Mouse (Mus musculus) heart, embryonic 14.5 days (tissue): ENCODE data around the gene Usp53. TPM values are rescaled to one million over a fixed set of nuclear protein-coding genes. Genes with fewer than 3 reads are reported as not detected.

ENCODE experiments used
- ATAC-seq: fragments of 200-750 bp; cut with Nextera tagmentation; 2 replicates; pipeline ENCODE4 v1.8.0; 2017; ENCODE audit warnings: low read depth, moderate TSS enrichment; ENCODE audit not compliant: insufficient number of reproducible peaks, insufficient read depth, low FRiP score
- H3K27ac ChIP-seq, 2 experiments: fragments of 200-500 bp in 1 of 2; fragments of 300-500 bp in 1 of 2; sonication (generic) in 1 of 2; replicated peaks in 1 of 2; 2 replicates each; pipeline ENCODE4 v1.5.1; 2012 to 2014; ENCODE audit warnings: low read depth in 2 of 2, low read length in 2 of 2, control low read depth in 1 of 2, mild to moderate bottlenecking in 1 of 2, mixed read lengths in 1 of 2; ENCODE audit not compliant: control insufficient read depth in 1 of 2, insufficient read depth in 1 of 2
- H3K27me3 ChIP-seq: fragments of 300-500 bp; sonication (generic); 2 replicates; pipeline ENCODE4 v1.6.1; 2014; ENCODE audit warnings: mild to moderate bottlenecking, low read length, control low read depth; ENCODE audit not compliant: control insufficient read depth, insufficient read depth
- H3K36me3 ChIP-seq: fragments of 300-500 bp; sonication (generic); 2 replicates; pipeline ENCODE4 v1.6.1; 2014; ENCODE audit warnings: mild to moderate bottlenecking, control low read depth, low read length, mixed read lengths; ENCODE audit not compliant: control insufficient read depth, insufficient read depth
- H3K4me1 ChIP-seq, 2 experiments: fragments of 200-500 bp in 1 of 2; fragments of 300-500 bp in 1 of 2; sonication (generic) in 1 of 2; 2 replicates each; pipeline ENCODE4 v1.6.1; 2012 to 2014; ENCODE audit warnings: low read length in 2 of 2, control low read depth in 1 of 2, mixed read lengths in 1 of 2; ENCODE audit not compliant: control insufficient read depth in 2 of 2, insufficient read depth in 2 of 2
- H3K4me2 ChIP-seq: fragments of 300-500 bp; sonication (generic); 2 replicates; pipeline ENCODE4 v1.6.1; 2014; ENCODE audit warnings: mild to moderate bottlenecking, low read length
- H3K4me3 ChIP-seq, 2 experiments: fragments of 200-500 bp in 1 of 2; fragments of 300-500 bp in 1 of 2; sonication (generic) in 1 of 2; 2 replicates each; pipeline ENCODE4 v1.5.1; 2012 to 2014; ENCODE audit warnings: low read length in 2 of 2, mild to moderate bottlenecking in 2 of 2, control low read depth in 1 of 2, low read depth in 1 of 2, moderate library complexity in 1 of 2; ENCODE audit not compliant: control insufficient read depth in 1 of 2, insufficient read depth in 1 of 2
- H3K9ac ChIP-seq: fragments of 300-500 bp; sonication (generic); 2 replicates; pipeline ENCODE4 v1.6.1; 2014; ENCODE audit warnings: mild to moderate bottlenecking, low read length
- H3K9me3 ChIP-seq: fragments of 300-500 bp; sonication (generic); 2 replicates; pipeline ENCODE4 v1.6.1; 2016; ENCODE audit warnings: low read length, control low read depth; ENCODE audit not compliant: control insufficient read depth
- WGBS: fragments of 180-500 bp; shearing (Covaris S2); extraction: QIAGEN DNeasy Blood & Tissue Kit; methylation state at CpG from one replicate; pipeline ENCODE4 v1.1.7; 2014; 5-methylcytosine and 5-hydroxymethylcytosine counted together
- polyA plus RNA-seq: library from polyadenylated mRNA; unstranded; fragments of >200 nt; fragmentation: Nextera tagmentation; extraction: Ambion mirVana; gene quantifications from 2 replicates; pipeline ENCODE4 v1.2.1, GENCODE M21; 2014

The Usp53 gene
- polyA plus RNA-seq, 1 experiment from 2014 or later, result 9.7 TPM

DNA sequence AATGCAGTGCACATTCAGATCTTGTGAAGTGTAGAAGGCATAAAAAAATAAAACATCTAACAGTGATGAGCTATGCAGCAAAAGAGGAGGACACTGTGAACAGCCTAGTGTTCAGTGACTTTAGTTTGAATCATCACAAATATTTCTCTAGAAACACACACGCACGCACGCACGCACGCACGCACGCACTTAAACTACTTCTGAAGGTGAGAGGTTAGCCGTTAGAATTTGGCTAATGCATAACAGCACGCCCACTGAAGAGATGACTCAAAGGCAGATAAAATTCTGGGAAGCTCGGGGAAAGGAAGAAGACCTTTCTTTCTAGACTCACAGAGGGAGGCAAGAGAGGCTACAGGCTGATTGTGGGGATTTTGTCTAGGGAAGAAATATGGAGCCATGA lies 23.1 kb upstream of the Usp53 start:
- Histone ChIP-seq H3K9ac (no peak overlapping the region), H3K4me3 (no peak overlapping the region), H3K4me1 (peaks cover under 1 to 2% of the 10 kb centered on the region in 2 experiments; a peak in 3 of 4 replicates), H3K27me3 (no peaks in the 10 kb centered on the region), H3K36me3 (peaks cover 58% of the 10 kb centered on the region), H3K27ac (no peak overlapping the region), H3K9me3 (no peaks in the 10 kb centered on the region), H3K4me2 (no peak overlapping the region)
- WGBS, result 55% methylated on average over 10 of the region's 10 CpGs
- ATAC-seq, result no peak

DNA sequence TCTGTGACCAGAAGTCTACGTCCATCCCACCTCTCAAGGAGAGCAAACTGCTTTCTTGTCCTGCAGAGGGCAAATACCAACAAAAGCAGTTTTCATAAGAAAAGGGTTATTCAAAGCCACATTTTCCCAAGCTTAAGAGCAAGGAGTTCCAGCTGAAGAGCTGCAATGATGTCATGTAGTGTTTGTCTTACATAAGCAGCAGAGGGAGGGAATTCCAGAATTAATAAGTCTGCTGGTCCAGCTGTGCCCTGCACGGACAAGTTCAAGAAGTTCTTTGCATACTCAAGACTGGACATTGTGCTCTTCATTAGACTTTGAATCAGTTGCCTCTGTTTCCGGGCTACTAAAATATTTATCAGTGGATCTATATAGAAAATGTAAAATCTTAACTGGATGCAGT lies 16.7 kb upstream of the Usp53 start:
- H3K9me3 ChIP-seq, result no peaks in the 10 kb centered on the region; the same call in 1 of the 2 replicates
- H3K36me3 ChIP-seq, result peaks cover 15% of the 10 kb centered on the region
- H3K4me3 ChIP-seq, result no peak overlapping the region
- peaks cover 2 to 5% of the 10 kb centered on the region in 2 experiments; a peak in 2 of 4 replicates for H3K4me1 ChIP-seq
- ATAC-seq, result no peak
- no peaks in the 10 kb centered on the region for H3K27me3 ChIP-seq
- WGBS, result 69% methylated on average over 3 of the region's 3 CpGs
- no peak overlapping the region for H3K27ac ChIP-seq
- no peak overlapping the region for H3K9ac ChIP-seq
- no peak overlapping the region for H3K4me2 ChIP-seq

DNA sequence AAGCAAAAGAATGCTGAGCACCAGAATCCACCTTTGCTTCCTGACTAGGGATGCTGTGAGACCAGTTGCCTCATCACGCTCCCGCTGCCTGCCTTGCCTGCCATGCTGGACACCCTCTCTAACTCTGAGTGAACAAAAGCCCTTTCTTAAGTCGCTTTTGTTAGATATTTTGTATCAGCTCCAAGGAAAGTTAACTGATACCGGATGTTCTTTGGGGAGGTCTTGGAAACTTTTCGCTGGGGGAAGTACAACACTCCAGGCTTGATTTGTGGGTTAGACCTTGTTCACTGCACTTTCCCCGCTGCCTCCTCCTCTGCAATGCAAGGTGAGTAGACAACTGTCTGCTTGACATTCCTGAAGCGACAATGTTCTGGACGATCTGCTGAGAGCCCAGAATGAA lies 14.2 kb upstream of the Usp53 start:
- Histone ChIP-seq H3K4me1 (peaks cover 2 to 5% of the 10 kb centered on the region in 2 experiments; a peak in 2 of 4 replicates), H3K27ac (no peak overlapping the region), H3K27me3 (no peaks in the 10 kb centered on the region), H3K36me3 (no peaks in the 10 kb centered on the region), H3K4me2 (no peak overlapping the region), H3K9me3 (peaks cover 5% of the 10 kb centered on the region; the same call in 1 of the 2 replicates), H3K9ac (no peak overlapping the region), H3K4me3 (no peak overlapping the region)
- WGBS, result 66% methylated on average over 8 of the region's 8 CpGs
- no peak for ATAC-seq

DNA sequence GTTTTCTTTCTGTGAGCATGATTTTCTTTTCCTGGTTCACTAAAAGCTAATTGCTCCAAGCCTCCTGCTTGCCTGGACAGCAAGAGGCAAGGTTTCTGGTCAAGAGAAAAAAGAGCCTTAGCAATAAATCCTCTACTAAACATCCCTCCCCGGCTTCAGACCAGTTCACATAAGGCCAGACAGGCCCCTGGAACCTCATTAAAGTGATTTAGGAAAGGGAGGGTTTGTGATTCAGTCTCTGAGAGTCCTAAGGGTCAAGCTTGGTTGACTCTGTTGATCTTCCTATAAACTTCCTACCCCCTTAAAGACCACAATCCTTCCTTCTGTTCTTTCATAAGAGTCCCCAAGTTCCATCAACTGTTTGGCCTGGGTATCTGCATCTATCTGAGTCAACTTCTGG lies 12.7 kb upstream of the Usp53 start:
- Histone ChIP-seq H3K27me3 (no peaks in the 10 kb centered on the region), H3K9me3 (peaks cover 5% of the 10 kb centered on the region; the same call in 1 of the 2 replicates), H3K4me3 (no peak overlapping the region), H3K9ac (no peak overlapping the region), H3K36me3 (no peaks in the 10 kb centered on the region), H3K27ac (no peak overlapping the region), H3K4me1 (no peaks in the 10 kb centered on the region), H3K4me2 (no peak overlapping the region)
- ATAC-seq, result no peak
- WGBS, result 77% methylated on average over 1 of the region's 1 CpGs

DNA sequence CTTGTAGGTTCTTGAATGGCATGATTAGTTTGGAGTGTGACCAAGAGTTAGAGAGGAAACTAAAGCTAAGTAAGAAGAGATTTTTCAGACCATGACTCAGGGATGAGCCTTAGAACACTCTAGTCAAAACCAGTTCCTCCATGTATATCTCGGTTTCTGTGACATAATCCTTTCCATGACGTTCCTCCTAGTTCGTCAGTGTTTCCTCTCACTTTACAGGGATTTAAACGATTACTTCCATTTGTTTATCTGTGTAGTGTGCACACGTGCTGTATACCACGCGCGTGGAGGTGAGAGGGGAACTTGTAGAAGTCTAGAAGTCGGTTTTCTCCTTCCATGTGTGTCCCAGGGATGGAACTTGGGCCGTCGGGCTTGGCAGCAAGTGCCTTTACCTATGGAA lies 2.6 kb upstream of the Usp53 start:
- Histone ChIP-seq H3K27me3 (no peaks in the 10 kb centered on the region), H3K27ac (peak overlapping the region; percentile 41 to 50; a peak in 3 of 4 replicates), H3K9ac (no peak overlapping the region), H3K4me1 (peaks cover 9 to 25% of the 10 kb centered on the region in 2 experiments), H3K36me3 (no peaks in the 10 kb centered on the region), H3K4me2 (no peak overlapping the region), H3K9me3 (no peaks in the 10 kb centered on the region), H3K4me3 (no peak overlapping the region)
- WGBS, result 67% methylated on average over 11 of the region's 11 CpGs
- ATAC-seq, result no peak

DNA sequence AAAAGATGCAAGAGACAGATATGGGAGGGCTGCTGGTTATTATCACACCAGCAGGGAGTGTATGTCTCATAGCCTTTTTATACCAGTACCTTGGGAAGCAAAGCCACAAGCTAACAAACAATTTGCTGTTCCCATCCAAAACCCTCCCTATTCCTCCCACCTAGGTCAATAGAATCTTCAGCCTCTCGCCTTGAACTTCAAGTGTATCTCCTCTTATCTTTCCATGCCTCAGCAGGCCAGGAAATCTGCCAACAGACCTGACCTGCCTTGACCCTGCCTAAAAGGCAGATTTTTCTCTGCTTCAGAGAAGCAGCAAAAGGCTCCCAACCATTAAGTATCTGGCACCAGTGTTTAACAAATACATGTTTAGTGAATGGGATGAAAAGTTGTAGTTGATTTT lies 2.1 kb upstream of the Usp53 start:
- WGBS, result 0% methylated on average over 1 of the region's 1 CpGs
- Histone ChIP-seq H3K36me3 (no peaks in the 10 kb centered on the region), H3K27ac (peak overlapping the region in 1 of 2 experiments; percentile 50; a peak in 2 of 4 replicates), H3K4me3 (no peak overlapping the region), H3K9me3 (no peaks in the 10 kb centered on the region), H3K9ac (0 out of 2 replicates have a peak overlapping the region, but pooled peaks have one; percentile 94), H3K4me1 (peaks cover 9 to 25% of the 10 kb centered on the region in 2 experiments), H3K27me3 (no peaks in the 10 kb centered on the region), H3K4me2 (no peak overlapping the region)
- ATAC-seq, result no peak

DNA sequence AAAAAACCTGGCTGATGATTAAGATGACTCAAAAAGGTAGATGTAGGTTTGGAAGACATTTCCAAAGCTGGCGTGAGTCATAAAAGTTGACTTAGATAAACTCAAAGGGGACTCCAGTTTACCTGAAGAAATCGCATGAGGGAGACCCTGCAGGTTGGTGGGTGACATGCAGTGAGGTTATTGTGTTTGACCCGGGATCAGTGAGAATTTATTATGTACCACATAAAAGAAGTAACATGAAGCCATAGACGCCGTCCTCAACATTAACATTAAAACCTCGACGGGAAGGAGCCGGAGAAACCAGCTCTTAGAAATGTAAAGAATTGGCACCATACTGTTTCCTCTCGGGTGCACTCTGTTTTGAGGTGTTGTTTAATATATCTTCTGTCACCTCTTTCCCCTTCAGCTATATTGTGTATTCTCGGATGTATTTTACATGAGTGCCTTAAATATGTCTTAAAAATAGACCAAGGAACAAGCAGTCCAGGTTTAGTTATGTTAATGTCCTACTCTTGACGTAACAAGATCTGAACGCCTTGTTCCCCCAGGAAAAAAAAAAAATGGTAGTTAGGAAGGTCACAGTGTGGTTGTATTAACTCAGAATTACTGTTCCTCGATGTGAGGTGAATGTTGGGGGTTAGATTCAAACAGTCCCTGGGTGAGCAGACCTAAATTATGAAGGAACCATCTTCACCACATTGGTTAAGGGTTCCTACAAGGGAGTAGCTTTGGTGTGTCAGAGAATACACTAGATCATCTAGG lies 1.1 kb upstream of the Usp53 start:
- H3K4me1 ChIP-seq, result peaks cover 9 to 25% of the 10 kb centered on the region in 2 experiments
- H3K27ac ChIP-seq, result peak overlapping the region; percentile 91 to 97
- H3K4me3 ChIP-seq, result peak overlapping the region; percentile 82 to 91
- H3K4me2 ChIP-seq, result peak overlapping the region; percentile 71
- no peaks in the 10 kb centered on the region for H3K27me3 ChIP-seq
- no peak for ATAC-seq
- no peaks in the 10 kb centered on the region for H3K36me3 ChIP-seq
- H3K9ac ChIP-seq, result peak overlapping the region; percentile 94
- 16% methylated on average over 13 of the region's 13 CpGs for WGBS
- no peaks in the 10 kb centered on the region for H3K9me3 ChIP-seq
